Mouse (Mus musculus) cerebellum, postnatal 10 days (tissue): ENCODE measurements at regions not wholly inside any gene's neighbourhood (a gene's known extent, or its start where the extent isn't known, plus 50 kb on each side); places are given as distances from the start of the nearest gene placed in this dataset.
A peak's percentile ranks its signal among the peaks of the same experiment; 100 is the strongest.

Experiments used
- DNase-seq, 2 experiments: peaks; one replicate each; pipeline ENCODE4 v3.0.0; 2021; ENCODE audit warnings: mixed read lengths in 2 of 2

GRCm38 (mm10) chr5:41563441-41563840 is 144.5 kb downstream of the Rab28 start:
- DNase-seq: no peak

- DNase-seq: no peak
These were observed 145.7 kb downstream of the Rab28 start for GRCm38 (mm10) chr5:41562299-41562698.

- peak; percentile 31 to 34 for DNase-seq
These were observed 151.2 kb downstream of the Rab28 start for GRCm38 (mm10) chr5:41556700-41557309.

GRCm38 (mm10) chr5:41554312-41554711 is 153.6 kb downstream of the Rab28 start:
- no peak for DNase-seq

GRCm38 (mm10) chr5:41550063-41550462 is 157.9 kb downstream of the Rab28 start:
- no peak for DNase-seq

- no peak for DNase-seq
These were observed 161.0 kb downstream of the Rab28 start for GRCm38 (mm10) chr5:41546909-41547308.

- DNase-seq: peak in 1 of 2 experiments; percentile 16
These were observed 167.2 kb downstream of the Rab28 start for GRCm38 (mm10) chr5:41540789-41541188.

- DNase-seq: peak; percentile 86 to 89
These were observed 173.4 kb downstream of the Rab28 start for GRCm38 (mm10) chr5:41534598-41534997.
